Mouse (Mus musculus) kidney, adult 8-10 months (tissue): Measurements from ENCODE around the gene Slc3a2.

Experiments used
- DNase-seq, 2 experiments: peaks; one replicate each; pipeline ENCODE4 v3.0.0; 2022

Slc3a2 gene

DNA sequence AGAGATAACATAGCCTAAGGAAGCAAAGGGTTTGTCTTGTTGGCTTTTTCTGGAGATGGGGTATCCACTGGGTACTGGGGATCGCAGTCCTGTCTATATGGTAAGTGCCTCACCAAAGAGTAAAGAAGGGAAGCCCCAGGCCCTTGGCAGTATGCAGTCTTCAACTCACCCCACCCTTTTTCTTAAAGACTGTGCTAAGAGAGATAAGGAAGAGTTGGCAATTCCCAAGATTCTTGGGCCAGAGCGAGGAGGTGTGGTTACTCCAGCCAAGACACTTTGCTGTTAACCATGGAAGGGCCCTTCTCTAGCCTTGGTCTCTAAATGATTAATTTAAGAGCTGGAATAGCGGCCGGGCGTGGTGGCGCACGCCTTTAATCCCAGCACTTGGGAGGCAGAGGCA lies 16.2 kb downstream of the Slc3a2 start:
- no peak for DNase-seq

DNA sequence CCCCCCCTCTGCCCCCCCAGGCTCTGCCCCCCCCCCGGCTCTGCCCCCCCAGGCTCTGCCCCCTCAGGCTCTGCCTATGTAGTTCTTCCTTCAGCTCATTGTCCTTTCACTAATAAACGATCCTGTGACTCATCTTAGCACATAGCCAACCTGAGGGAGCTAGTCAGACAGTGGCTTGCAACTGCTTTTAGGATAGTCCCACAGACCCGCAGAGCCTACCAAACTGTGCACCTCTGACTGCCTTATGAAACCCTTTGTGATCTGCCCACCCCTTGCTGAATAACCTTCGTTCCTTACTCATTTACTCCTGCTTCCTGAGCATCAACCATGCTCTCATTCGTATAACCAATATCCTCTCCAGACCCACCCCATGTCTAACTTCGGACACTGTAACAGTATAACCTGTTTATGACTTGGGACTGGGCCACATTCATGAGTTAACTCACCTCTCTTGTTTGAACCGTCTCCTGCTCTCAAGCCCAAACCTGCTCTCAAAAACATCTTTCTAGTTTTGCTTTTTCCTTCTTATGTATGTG lies 17.0 kb downstream of the Slc3a2 start:
- DNase-seq: no peak

DNA sequence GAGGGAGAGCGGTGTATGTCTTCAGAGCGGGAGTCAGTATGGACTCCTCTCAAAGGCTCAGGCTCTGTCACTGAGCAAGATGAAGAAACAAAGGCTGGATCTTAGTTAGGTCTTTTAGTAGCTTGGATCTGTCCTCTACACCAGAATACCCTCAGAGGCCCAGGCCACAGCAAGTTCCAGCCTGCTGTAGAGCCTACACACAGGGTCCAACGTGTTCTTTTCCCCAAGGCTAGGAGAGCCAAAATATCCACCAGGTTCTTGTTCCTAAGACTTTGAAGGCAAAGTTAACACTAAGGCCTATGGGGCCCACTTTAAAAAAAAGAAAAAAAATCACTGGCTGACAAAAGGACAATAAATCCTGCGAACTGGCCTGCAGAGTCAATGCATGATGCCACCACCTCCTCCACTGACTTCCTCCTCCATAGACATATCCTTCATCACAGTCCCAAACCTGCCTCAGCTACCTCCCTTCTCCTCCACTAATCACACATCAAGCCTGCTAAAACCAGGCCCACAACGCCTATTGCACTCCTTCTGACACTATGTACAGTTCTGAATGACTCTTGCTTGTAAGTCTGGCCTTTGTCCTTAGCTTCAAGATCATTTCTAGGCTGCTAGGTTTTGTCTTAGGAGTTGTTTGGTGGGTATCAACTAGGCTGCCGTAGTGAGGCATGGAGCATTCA lies 18.0 kb downstream of the Slc3a2 start:
- no peak for DNase-seq

DNA sequence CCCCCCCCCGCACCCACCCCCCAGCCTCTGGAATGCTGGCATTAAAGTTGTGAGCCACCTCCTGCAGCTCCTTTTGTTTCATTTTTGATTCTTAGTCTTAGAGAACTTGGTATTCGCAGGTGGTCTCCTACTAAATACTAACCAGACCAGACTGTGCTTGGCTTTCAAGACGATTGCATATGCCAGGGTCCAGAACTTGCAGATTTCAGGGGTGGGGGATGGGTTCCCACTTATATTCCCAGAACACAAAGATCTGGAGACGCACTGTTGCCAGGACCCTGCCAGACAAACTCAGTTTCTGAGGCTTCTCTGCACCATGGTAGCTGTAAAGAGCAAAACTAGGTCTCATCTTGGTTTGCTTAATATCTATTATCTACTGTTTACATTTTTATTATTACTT lies 19.6 kb downstream of the Slc3a2 start:
- DNase-seq: no peak

DNA sequence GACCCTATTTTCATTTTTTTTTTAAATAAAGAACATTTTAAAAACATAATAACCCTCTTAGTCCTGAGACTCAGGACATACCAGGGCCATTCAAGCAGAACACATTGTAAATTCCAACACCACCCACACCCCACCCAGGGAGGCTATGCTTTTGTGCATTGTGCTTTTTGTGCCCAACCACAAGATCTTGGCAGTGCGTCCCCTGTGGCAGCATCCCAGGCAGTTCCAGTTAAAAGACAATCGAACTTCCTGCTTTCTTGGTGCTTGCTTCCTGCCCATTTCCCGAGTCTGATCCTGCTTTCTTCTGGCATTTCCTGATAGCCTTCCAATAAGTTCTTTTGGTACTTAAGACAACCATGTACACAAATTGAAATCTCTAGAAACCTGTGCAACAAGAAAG lies 20.7 kb downstream of the Slc3a2 start:
- peak; percentile 50 to 66 for DNase-seq

DNA sequence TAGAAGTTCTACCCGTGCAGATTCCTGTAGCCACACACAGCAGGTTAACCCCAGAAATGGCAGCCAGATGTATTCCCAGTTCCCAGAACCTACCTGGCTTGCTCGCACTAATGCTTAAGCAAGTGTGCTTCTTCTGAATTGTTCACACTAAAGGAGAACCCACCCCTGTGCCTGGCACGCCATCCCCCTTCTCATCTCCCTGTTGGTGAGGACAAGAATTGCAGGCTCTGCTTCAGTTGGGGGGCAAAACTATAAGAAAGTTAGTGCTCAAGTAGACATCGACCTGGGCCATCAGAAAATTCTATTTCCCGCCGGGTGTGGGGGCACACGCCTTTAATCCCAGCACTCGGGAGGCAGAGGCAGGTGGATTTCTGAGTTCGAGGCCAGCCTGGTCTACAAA lies 23.5 kb downstream of the Slc3a2 start:
- DNase-seq: no peak

DNA sequence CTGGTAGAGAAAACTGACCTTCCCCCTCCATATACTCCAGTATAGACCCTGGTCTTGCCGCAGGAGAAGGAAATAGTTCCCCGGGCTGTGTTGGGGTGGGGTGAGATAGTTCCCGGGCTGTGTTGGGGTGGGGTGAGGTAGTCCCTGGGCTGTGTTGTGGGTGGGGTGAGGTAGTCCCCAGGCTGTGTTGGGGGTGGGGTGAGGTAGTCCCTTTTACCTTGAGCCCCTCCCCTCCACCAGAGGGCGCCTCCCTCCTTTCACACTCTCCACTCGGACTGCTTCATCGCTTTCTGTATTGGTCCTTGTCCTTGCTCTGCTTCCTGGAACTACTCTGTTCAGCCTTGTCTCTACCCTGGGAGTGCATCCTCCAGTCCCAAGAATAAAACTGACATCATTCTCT lies 27.8 kb downstream of the Slc3a2 start:
- peak; percentile 56 to 77 for DNase-seq

DNA sequence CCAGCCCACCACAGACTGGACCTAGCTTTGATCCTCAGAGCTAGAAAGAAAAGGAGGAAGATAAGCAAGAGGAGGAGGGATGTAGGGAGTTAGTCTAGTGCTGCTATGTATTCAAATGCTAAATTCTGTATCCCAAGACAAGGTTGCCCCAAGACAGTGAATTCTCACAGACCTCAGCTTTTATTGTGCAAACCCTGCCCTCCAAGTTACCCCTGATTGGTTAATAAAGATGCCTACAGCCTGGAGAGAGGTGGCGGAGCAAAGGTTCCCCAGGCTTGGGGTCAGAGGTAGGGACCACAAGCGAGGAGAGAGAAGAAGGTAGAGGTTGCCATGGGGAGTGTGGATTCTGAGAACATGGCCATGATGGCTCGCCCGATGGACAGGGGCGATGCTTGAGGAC lies 30.4 kb downstream of the Slc3a2 start:
- DNase-seq: no peak

DNA sequence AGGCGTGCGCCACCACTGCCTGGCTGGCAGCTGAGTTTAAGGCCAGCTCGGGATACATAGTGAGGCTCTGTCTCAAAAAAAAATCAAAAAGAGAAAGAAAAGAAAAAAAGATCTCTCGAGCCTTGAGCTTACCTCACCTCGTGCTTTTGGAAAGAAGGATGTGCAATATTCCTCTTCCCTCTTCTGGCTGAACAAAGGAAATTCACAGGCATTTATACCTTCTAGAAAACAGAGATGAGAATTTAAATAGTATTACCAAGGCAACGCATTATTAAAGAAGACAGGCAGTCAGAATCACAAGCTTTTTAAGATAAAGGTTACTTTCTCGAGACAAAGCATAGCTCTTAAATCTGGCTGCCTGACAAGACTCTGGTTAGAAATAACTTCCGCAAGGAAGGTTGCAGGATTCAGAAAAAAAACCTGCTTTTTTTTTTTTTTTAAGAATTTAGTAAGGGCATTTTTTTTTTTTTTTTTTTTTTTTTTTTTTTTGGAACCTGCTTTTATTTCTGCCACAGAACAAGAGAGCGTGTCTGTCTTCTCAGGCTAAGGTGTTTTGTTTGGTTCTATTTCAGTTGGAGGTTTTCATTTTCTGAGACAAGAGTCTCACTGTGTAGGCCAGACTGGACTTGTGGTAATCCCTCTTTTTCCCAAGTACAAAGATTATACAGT lies 31.2 kb downstream of the Slc3a2 start:
- no peak for DNase-seq

DNA sequence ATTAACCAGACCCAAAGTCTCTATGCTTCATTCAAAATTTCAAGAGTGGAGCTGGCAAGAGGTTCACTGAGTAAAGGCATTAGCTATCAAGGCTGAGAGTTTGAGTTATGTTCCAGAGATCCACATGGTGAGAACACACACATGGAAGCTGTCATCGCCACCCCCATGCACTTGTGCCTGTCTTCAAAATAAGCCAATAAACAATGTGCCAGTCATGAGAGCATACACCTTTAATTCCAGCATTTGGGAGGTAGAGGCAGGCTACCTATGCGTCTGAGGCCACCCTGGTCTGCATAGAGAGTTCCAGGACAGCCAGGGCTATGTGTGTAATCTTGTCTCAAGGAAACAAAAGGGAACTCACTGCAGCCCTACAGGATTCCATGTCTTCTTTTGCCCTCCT lies 39.5 kb downstream of the Slc3a2 start:
- no peak for DNase-seq

DNA sequence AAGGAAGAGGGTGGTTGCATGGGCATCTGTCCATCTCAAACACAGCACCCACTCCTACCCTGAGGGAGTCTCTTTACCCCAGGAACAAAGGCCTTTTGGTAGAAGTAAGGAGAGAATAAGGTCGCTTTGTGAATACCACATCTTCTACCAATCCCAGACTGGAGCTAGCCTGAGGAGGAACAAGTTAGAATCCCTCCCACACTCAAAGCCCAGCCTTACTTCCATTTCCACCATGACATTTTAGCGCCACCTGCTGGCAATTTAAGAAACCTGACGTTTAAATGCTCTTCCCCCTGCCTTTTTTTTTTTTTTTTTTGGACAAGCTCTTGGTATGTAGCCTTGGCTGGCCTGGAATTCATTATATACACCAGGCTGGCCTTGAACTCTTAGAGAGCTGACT lies 40.2 kb downstream of the Slc3a2 start:
- DNase-seq: peak; percentile 64 to 68

DNA sequence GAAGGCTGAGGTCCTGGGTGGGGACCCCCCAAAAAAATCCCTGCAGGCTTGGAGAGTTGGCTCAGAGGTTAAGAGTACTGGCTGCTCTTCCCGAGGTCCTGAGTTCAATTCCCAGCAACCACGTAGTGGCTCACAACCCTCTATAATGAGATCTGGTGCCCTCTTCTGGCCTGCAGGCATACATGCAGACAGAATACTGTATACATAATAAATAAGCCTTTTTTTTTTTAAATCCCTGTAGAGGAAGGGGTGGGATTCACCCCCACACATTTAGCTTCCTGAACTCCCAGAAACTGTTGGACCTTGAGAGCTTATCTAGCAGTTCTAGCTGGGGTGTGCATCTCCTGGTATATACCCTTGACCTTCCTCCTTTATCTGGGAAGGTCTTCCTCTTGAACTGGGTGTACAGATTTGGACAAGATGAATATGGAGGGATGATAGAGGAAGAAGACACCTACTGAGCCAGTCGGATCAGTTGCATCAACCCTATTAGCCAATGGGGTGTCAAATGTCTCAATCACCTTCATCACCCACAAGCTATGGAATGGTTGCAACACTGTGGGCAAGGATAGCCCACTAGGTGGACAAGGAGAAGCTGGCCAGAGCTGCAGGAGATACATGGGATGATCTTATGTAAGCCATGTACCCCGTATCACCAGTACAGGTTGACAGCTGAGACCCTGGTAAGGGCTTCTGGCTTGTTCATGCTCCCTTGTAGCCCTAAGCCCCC lies 41.4 kb downstream of the Slc3a2 start:
- no peak for DNase-seq

DNA sequence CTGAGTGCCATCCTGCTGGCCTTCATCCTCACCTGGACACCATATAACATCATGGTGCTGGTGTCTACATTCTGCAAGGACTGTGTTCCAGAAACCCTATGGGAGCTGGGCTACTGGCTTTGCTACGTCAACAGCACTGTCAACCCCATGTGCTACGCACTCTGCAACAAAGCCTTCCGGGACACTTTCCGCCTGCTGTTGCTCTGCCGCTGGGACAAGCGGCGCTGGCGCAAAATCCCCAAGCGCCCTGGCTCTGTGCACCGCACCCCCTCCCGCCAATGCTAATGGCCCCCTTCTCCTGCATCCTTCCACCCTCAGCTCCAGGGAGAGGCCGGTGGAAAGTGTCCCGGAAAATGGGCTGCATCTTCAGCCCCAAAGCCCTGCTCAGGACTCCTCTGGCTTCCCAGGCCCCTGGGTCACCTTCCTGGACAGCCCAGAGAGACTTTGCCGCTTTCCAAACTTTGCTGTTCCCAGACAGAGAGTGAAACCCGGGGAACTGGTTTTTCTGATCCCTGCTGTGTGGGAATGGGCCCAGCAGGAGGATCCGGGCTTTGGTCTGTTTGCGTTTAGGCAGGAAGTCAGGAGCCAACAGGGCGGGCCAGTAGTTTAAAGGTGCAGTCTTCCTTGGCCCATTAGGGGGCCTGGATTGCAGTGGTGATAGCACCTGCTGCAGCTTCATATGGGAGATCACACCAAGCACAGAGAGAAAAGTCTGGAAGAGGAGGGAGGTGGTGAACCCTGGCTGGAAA lies 44.0 kb downstream of the Slc3a2 start:
- peak in 1 of 2 experiments; percentile 34 for DNase-seq

DNA sequence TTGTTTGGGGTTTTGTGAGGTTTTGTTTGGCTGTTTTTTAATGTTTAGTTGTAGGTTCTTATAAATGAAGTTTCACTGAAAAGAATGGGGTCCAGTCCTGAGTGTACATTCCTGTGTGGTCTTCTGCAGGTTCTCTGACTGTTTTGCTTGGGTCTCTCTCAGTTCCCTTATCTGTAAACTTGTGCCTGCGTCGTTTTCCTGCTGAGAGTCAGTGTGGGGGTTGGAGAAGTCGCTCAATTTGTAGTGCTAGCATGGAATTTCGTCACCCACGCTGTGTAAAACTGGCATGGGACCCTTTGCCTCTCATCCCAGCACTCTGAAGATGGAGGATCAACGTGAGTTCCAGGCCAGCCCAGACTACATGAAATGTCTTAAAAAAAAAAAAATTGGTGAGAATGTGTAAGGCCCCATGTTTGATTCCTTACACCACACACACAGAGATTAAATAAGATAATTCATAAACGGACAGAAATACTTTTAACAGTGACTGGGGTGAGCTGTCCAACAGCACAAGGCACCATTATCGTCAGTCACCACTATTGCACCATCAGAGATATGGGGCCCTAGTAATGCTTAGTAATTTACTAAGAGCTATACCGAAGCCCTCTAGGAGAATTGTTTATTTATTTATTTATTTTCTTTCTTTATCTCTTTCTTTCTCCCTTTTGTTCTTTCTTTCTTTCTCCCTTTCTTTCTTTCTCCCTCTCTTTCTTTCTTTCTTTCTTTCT lies 49.7 kb downstream of the Slc3a2 start:
- no peak for DNase-seq

DNA sequence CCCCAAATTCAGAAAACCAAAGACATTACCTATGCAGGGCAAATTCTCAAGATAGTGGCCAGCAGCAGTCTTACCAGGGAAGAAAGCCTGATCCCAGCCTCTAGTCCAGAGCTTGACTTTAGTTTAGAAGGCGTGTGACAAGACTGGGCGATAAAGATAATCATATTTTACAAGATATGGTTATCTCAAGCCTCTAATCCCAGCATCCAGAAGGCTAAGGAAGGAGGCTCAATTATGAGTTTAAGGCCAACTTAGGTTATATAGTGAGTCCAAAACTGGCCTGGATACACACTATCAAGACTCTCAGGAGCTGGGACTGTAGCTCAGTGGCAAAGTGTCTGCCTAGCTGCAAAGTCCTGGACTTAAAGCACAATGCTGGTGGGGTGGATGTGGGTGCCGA lies 50.3 kb downstream of the Slc3a2 start:
- no peak for DNase-seq

DNA sequence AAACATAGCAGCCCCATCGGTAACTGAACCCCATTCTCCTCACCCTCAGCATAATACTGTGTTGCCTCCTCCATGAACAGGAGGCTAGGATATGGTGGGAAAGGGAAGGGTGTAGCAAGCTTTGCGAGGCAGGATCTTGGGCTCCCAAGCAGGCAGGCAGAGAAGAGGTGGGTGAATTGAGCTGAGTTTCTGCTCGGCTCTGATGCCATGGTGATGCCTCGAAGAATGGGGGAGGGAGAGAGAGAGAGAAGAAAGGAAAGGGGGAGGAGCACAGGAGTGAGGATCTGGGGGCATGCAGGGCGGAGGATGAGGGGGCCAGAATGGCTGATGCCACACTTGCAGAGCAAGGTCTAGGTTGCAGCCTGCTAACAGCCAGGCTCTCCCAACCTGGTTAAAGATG lies 57.4 kb downstream of the Slc3a2 start:
- no peak for DNase-seq

DNA sequence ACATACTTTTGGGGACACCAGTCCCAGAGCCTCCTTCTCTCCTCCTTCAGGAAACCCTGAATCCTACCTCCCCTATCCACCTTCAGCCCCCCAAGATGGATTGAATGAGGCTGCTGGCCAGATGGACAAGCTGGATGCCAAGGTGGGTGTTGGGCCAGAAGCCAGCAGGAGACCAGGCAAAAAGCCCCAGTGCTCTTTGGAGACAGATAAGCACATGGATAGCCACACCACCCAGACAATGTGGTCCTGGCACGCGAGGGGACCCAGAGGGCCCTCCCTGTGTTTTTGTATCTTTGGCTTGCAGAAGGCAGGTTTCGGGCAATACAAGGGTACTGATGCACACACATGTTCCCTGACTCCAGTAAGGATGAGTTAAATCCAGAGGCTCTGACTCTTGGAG lies 58.3 kb downstream of the Slc3a2 start:
- DNase-seq: no peak

DNA sequence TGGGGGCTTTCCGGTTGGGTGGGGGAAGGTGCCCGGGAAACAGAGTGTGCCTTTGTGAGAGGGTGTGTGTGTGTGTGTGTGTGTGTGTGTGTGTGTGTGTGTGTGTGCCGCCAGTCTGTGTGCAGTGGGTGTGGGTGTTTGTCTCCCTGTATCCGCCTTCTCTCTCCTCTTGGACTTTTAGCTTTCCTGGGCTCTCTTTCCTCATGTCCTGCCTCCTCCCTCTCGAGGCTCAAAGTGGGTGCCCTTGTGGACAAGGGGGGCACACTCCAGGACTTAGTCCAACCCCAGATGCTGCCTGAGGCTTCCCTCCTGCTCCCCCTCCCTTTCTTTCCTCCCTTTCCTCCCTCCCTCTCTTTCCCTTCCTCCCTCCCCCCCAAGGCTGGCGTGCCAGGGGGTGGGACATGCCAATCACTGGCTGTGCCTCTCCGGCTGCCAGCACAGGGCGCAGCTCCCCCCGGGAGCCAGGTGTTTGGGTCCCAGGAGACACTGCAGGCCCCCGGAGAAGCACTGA lies 59.2 kb downstream of the Slc3a2 start:
- no peak for DNase-seq

DNA sequence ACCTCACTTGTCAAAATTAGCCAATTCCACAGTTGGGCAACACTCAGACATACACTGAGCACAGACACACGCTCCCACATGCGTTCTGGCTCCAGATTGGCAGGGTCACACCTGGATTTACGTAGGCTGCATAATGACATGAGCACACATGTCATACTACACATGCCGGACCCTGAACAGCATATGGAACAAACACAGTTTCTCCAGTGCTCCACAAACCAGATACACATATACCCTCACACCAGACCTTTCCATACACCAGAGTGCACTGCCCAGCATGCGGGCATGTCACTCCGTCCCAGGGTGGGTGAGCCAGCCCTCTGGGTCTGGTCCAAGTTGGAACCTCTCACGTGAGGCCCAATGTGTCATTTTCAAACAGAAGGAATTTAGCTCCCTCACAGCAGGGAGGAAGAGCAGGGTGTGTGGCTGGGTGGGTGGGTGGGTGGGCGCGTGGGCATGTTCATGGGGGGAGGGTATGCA lies 59.8 kb downstream of the Slc3a2 start, which contains the start of gene Chrm1:
Chrm1 (plus strand) TSS at position 430 of the 480 bp plus-strand sequence.
- DNase-seq: no peak

DNA sequence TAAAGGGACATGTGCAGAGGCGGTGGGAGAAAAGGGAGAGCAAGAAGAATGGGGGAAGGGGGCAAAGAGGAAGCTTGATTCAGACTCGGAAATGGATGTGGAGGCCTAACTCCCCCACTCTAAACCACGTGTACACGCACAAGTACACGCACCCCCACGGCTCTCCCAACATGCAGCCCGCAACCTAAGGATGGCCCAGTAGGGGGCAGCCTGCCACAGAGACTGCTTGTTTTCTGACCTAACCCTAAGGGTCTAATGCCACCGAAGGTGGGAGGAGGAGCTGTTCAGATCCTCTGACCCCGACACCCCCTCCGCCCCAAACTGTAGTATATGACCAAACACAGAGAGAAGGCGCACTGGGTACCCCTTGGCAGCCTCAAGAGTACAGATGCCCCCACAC lies 60.8 kb downstream of the Slc3a2 start:
- peak; percentile 22 to 60 for DNase-seq

DNA sequence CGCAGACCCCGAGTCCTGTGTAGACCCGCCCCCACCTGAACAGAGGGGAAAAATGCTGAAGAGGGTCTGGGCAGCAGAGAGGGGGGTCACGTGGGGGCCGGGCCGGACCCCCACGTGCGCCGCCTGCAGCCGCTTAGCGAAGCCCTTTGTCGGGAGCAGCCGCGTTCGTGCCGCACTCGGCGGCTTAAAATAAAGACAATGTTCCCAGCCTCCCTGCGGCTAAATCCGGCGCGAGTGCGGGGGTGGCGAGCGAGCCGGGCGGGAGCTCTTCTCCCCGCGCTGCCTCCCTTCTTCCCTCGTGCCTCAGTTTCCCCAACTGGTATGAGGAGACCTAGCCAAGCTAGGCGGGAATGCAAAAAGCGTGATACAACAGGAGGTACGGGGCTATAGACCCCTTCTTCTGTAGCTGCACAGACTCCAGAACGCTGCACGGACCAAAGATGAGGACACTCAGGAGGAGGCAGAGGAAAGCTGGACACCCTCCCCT lies 61.3 kb downstream of the Slc3a2 start:
- DNase-seq: no peak
